Mouse (Mus musculus) megakaryocyte, embryonic 14.5 days (primary cell): Measurements from ENCODE around the gene Actn4.

Experiments used
- FLI1 ChIP-seq: IDR thresholded peaks from 2 replicates; pipeline ENCODE4 v1.6.1; 2012; ENCODE audit warnings: low read length, inconsistent platforms, mixed read lengths
- GATA1 ChIP-seq: IDR thresholded peaks from 3 replicates; pipeline ENCODE4 v1.6.1; 2012; ENCODE audit warnings: mixed read lengths, low read length, inconsistent platforms, borderline replicate concordance

- TF ChIP-seq GATA1 (no peak), FLI1 (no peak)
These were observed 98.6 kb downstream of the Actn4 start, which contains the start of gene Lgals7 for GRCm38 (mm10) chr7:28863540-28863939.
